Mouse (Mus musculus): ENCODE measurements around the gene Ubap1l.
A peak's percentile ranks its signal among the peaks of the same experiment; 100 is the strongest.

Gene Ubap1l

DNA sequence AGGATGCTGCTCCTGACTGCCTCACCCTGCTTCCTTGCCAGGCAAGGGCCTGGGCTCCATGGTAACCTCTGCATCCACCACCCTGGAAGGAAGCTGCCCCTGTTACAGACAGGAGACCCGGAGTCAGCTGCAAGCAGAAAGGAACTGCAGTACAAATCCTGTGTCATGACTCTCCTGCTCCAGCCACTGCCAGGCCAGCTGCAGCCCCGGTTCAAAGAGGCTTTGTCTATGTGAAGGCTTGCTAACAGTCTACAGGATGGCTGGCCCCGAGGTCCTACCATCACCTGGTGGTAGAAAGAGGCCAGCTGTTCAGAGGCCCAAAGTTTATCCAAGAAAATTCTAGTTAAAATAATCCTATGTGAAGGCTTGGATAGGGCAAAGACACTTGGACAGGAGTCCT lies 50.5 kb downstream of the Ubap1l start:
- DNase-seq: no peak

DNA sequence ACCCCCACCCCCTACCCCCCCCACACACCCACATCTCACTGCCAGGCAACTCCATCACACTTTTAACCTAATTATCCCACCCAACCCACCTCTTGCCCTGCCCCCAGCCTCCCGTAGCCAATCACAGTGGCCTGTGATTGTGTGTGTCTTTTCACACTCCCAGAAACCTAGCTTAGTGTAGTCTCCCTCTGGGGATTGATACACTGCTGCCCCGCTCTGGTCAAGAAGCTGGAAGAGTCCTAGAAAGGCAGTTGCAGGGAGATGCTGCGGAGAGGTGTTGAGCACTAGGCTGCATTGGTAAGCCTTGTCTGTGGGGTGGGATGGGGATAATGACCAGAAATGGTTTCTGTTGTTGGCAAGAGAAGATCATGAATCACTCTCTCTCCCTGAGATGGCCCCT lies 56.9 kb downstream of the Ubap1l start:
- DNase-seq: no peak

DNA sequence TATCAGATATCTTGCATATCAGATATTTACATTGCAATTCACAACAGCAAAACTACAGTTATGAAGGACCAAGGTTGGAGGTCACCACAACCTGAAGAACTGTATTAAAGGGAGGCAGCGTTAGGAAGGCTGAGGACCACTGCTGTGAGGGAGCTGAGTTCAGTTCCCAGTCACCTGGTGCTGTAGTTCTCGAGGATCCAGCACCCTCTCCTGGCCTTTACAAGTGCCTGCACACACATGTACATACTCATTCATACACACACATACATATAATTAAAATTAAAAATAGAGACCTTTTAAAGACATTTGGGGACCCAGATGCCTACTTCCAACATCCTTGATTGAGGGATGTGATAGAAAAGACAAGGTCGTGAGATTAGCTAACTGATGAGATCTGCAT lies 58.8 kb downstream of the Ubap1l start:
- no peak for DNase-seq

DNA sequence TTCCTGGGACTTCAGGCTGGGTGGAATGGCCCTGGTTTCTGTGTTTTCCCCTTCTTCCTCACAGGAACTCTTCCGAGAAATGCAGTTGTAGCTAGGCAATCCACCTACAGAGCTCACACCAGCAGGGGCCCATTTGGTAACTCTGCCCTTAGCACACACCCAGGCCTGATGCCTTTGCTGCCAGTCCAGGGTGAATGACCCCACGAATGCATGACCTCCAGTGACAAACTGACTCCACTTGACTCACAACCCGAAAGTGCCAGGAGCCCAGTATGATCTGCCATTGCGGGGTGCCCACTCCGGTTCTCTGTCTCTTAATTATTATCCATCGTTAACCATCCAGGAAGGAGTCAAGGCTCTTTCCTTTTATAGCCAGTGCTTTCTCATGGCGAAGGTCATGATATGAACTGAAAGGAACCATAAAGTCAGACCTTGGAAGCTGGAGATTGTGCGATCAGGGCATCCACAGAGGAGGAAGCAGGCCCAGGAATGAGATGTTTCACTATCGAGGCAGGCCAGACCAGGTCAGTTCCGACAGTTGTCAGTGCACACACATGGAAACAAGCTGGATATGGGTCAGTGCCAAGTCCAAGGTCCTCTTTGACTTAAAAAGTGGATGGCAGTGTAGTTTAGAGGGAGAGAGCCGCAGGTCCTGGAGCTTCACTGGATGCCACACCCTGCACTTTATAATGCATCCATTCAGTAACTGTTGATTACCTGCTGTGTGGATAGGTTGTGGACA lies 62.1 kb downstream of the Ubap1l start, which contains the start of gene Slc51b:
Slc51b (minus strand) TSS at position 196 of the 742 bp plus-strand sequence.
- DNase-seq: peak; percentile 80 to 86

DNA sequence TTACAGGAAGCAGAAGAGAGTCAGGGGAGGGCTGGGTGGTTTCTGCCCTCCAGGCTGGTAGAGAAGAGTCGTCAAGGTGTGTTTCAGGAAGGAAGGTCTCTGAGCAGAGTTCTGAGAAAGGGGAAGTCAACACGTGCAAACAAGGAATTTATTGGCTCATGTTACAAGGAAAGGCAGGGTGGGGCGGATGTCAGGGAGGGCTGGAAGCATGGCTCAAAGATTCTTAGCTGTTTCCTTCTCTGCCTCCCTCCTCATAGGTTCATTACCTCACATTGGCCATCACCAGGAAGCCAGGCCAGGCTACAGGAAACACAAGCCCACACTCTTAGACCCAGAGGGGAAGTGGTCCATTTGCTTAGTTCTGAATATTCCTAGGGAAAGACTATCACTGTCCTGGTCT lies 63.6 kb downstream of the Ubap1l start:
- DNase-seq: no peak

DNA sequence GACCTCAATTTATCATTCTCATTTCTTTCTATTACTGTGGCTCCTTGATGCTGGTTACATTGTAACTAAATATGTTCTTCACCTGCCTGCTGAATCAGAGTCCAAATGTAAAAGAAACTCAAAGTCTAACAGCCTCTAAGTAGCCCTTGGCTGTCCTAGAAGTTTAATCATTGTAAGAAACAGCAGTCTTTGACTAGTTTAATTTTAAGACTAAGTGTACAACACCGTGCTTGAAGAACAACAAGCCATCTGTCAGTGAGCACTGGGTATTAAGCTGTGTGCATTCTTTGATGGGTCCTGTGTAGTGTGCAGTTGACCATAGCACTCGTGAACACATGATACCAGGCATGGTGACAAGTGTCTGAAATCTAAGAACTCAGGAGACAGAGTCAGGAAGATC lies 66.7 kb downstream of the Ubap1l start:
- DNase-seq: peak; percentile 30 to 71

DNA sequence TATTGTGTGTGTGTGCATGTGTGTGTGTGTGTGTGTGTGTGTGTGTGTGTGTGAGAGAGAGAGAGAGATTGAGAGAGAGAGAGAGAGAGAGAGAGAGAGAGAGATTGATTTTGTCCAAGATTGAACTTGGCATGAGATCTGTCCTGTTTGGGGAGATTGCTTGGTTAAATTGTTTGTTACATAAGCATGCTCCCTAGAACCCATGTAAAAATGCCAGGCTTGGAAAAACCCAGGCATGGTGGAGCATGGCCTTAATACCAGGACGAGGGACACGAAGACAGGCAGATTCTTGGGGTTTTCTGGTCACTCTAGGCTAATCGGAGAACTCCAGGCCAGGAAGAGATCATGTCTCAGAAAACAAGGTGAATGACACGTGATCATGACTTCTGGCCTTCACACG lies 67.2 kb downstream of the Ubap1l start:
- peak in 1 of 2 experiments; percentile 14 for DNase-seq
